Mouse (Mus musculus) stomach, postnatal 0 days (tissue): ENCODE measurements at regions not wholly inside any gene's neighbourhood (a gene's known extent, or its start where the extent isn't known, plus 50 kb on each side); places are given as distances from the start of the nearest gene placed in this dataset.

Experiments used
- CTCF ChIP-seq: IDR thresholded peaks from 2 replicates; pipeline ENCODE4 v1.5.1; 2016; ENCODE audit warnings: antibody characterized with exemption, low read depth, mild to moderate bottlenecking, moderate library complexity
- EP300 ChIP-seq: optimal IDR thresholded peaks from 2 replicates; pipeline ENCODE3; 2016; ENCODE audit warnings: antibody characterized with exemption

GRCm38 (mm10) chr17:7604096-7604495 is 218.8 kb upstream of the Unc93a2 start:
- TF ChIP-seq CTCF (no peak), EP300 (no peak)
